Mouse (Mus musculus) mammary gland, adult 2 months (tissue): ENCODE results near the gene Dock11. TPM values are rescaled to one million over a fixed set of nuclear protein-coding genes. Genes with fewer than 3 reads are reported as not detected.

Experiments used
- polyA plus RNA-seq: library from polyadenylated mRNA; depleted of rRNA; stranded (reverse); fragments of >200 nt; gene quantifications from 2 replicates; pipeline ENCODE4 v1.2.3, GENCODE M21; 2012; ENCODE audit warnings: low replicate concordance; rRNA removed

The Dock11 gene
- 2.4 and 4.9 TPM in 2 replicates for polyA plus RNA-seq

GRCm38 (mm10) chrX:35888087-35888895 is at the start of gene Dock11:
Gene Dock11 (plus strand): TSS chrX:35888832.

GRCm38 (mm10) chrX:36111622-36112421 is 223.2 kb downstream of the Dock11 start, which contains the start of gene Il13ra1:
Gene Il13ra1 (plus strand): TSS chrX:36112110.

Other genes starting within 250 kb of the Dock11 start
- 4.4 and 8.9 TPM in 2 replicates for gene Il13ra1, start 223.3 kb downstream of the Dock11 start, polyA plus RNA-seq